Mouse (Mus musculus) lung, postnatal 10 days (tissue): ENCODE results near the gene Prh1.
"Not testable (repeated sequence)": the region's sequence is repeated elsewhere in the genome, so short reads cannot be mapped to it uniquely, and the experiment has no call there.

Experiments
- DNase-seq: peaks from one replicate; pipeline ENCODE4 v3.0.0; 2021

The Prh1 gene

DNA sequence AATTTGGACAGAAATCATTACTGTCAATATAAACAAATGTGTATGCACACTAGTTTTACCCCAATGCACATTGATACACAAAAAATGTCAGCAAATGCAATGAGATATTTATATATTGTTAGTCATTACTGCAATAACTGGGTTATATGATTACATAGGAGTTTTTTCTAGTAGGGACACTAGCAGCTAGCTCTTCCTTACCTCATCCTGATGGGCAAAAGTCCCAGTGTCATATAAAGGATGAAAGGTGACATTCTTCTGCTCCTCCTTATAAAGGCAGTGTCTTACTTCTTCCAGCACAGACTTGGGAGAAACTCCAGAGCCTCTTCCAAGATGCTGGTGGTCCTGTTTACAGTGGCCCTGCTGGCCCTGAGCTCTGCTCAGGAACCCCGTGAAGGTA lies at the start of gene Prh1:
TSS of gene Prh1 (plus strand) at position 301 of the 400 bp plus-strand sequence.
- DNase-seq = not testable (repeated sequence)

DNA sequence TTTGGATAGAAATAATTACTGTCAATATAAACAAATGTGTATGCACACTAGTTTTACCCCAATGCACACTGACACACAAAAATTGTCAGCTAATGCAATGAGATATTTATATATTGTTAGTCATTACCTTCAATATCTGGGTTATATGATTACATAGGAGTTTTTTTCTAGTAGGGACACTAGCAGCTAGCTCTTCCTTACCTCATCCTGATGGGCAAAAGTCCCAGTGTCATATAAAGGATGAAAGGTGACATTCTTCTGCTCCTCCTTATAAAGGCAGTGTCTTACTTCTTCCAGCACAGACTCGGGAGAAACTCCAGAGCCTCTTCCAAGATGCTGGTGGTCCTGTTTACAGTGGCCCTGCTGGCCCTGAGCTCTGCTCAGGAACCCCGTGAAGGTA lies 26.0 kb downstream of the Prh1 start, which contains the start of gene Prp2:
TSS of gene Prp2 (plus strand) at position 301 of the 400 bp plus-strand sequence.
- DNase-seq = not testable (repeated sequence)
